9 mouse cellular contexts compared by ENCODE assay signal in genomic region chr17:8468716-8469344, GRCm38 (mm10). TPM values are rescaled to one million over a fixed set of nuclear protein-coding genes. Genes with fewer than 3 reads are reported as not detected.
A peak's percentile ranks its signal among the peaks of the same experiment; 100 is the strongest.
DNase-seq lines count a peak whose midpoint lies in the region; ATAC-seq and TF ChIP-seq lines count a peak whose summit lies in the region.
"Had no signal": no experiment of that assay in that cellular context is flagged by ENCODE, and none has a peak within 500 bp of the region (broad histone marks: within the 10 kb centered on the region; RNA-seq: fewer than 3 reads in every experiment).

No protein-coding gene starts in this region.

- H3K4me3 ChIP-seq in hindbrain, postnatal 0 days (ENCODE audit: low read length) = no peak overlapping the region

- peaks cover 64% of the 10 kb centered on the region for H3K27me3 ChIP-seq in Patski
- no peaks in the 10 kb centered on the region for H3K27me3 ChIP-seq in hindbrain, postnatal 0 days (ENCODE audit: insufficient read depth, low read length)

- WGBS in hindbrain, postnatal 0 days = 15% methylated on average over 19 of the region's 19 CpGs

- in situ Hi-C loops in Patski (cut with MboI; ENCODE audit: low pct_unique_long_range_greater_than_20kb) = loop anchor here (5.0 kb wide), 2 partner anchors 53 to 123 kb away; no protein-coding TSS in a partner anchor

- H3K4me1 ChIP-seq in hindbrain, postnatal 0 days (ENCODE audit: insufficient read depth, low read length) = no peaks in the 10 kb centered on the region

- H3K36me3 ChIP-seq in hindbrain, postnatal 0 days (ENCODE audit: insufficient read depth, low read length) = no peaks in the 10 kb centered on the region

- POLR2A ChIA-PET in Patski (lab: Charles Lee) = no interaction called here

- DNase-seq in Patski (ENCODE audit: low read depth, low spot score) = no peak
- peak; percentile 92 for DNase-seq in cerebellum, adult 9-10 months
- peak; percentile 52 to 86 for DNase-seq in frontal cortex, postnatal 10 days (ENCODE audit: low spot score in 2 of 2)
- peak; percentile 93 for DNase-seq in hindbrain, postnatal 0 days (ENCODE audit: low spot score)
- peak; percentile 81 for DNase-seq in left cerebral cortex, adult 11 months (ENCODE audit: low spot score)
- DNase-seq in right cerebral cortex, postnatal 14 days = peak; percentile 92
- peak; percentile 62 to 73 for DNase-seq in urinary bladder, postnatal 36 days (ENCODE audit: low spot score in 2 of 2)

- ATAC-seq in Patski = peak; percentile 54
- peak; percentile 90 for ATAC-seq in hindbrain, postnatal 0 days
- ATAC-seq in megakaryocyte, adult 5-6 weeks (ENCODE audit: poor library complexity, severe bottlenecking) = peak; percentile 91

- 0 out of 2 replicates have a peak overlapping the region, but pooled peaks have one; percentile 9 for H3K9ac ChIP-seq in hindbrain, postnatal 0 days (replicated peaks; ENCODE audit: low read length)

- TF ChIP-seq CTCF in Patski (IDR thresholded peaks at IDR 0.05) = peak; percentile 88
- TF ChIP-seq CTCF in hindbrain, postnatal 0 days (IDR thresholded peaks at IDR 0.05; ENCODE audit: low read depth) = peak; percentile 97

- CTCF ChIA-PET in Patski (lab: Charles Lee) = interaction anchor here (0.6 to 4.0 kb wide), 9 partner anchors 9 to 125 kb away, joined by 3 to 37 read pairs (median 4); no protein-coding TSS in a partner anchor

- H3K4me2 ChIP-seq in hindbrain, postnatal 0 days (ENCODE audit: low read depth, low read length) = no peak overlapping the region

- H3K9me3 ChIP-seq in hindbrain, postnatal 0 days (ENCODE audit: low read length) = no peaks in the 10 kb centered on the region

- H3K27ac ChIP-seq in hindbrain, postnatal 0 days = no peak overlapping the region

RNA-seq across cellular contexts. Expression of gene T, which starts 34.6 kb away (rescaled TPM):
- polyA plus RNA-seq in Patski (2021) = not detected
- 0.52 TPM in 1 of 2 replicates, not detected in the other for total RNA-seq in hindbrain, postnatal 0 days (2014; rRNA removed)
- polyA plus RNA-seq in hindbrain, postnatal 0 days (2015; fragmentation: Nextera tagmentation; extraction: Ambion mirVana) = 0.31 and 0.44 TPM in 2 replicates
- not detected in 2 replicates for total RNA-seq in megakaryocyte, adult 5-6 weeks (2015)
- not detected in 2 replicates for total RNA-seq in megakaryocyte, adult 5-6 weeks (2017)
- polyA plus RNA-seq: liver, embryonic 16.5 days had no signal

RNA-seq across cellular contexts. Expression of gene Pde10a, which starts 56.3 kb away (rescaled TPM):
- 7.7 TPM for polyA plus RNA-seq in Patski (2021)
- 37.8 and 38.5 TPM in 2 replicates for total RNA-seq in hindbrain, postnatal 0 days (2014; rRNA removed)
- 8.2 and 8.4 TPM in 2 replicates for polyA plus RNA-seq in hindbrain, postnatal 0 days (2015; fragmentation: Nextera tagmentation; extraction: Ambion mirVana)
- total RNA-seq in megakaryocyte, adult 5-6 weeks (2015) = 0.27 TPM in 1 of 2 replicates, not detected in the other
- total RNA-seq in megakaryocyte, adult 5-6 weeks (2017) = 0.04 and 0.07 TPM in 2 replicates

Comparison
In these comparisons a context has a peak if more than half of its experiments do, and no peak if none do; other contexts are left out.
1. RNA of gene Pde10a, which starts 56.3 kb away (total RNA-seq): 37.8 to 38.5 TPM in hindbrain, postnatal 0 days; 0.04 to 0.27 TPM in megakaryocyte, adult 5-6 weeks; every median in the first group is over 10 times any median in the second.
2. Peak in every context shown above with its lines, with median percentiles within 50 percentile points of each other: ATAC-seq.